Mouse (Mus musculus) myocyte (in vitro differentiated cells): ENCODE measurements around the gene Syna.

Experiments
- CEBPB ChIP-seq: IDR thresholded peaks from 2 replicates; pipeline ENCODE4 v1.6.1; 2011; ENCODE audit warnings: mild to moderate bottlenecking, moderate library complexity; ENCODE audit not compliant: poor library complexity, insufficient read depth, severe bottlenecking
- E2F4 ChIP-seq: IDR thresholded peaks from one replicate; pipeline ENCODE4 v1.6.1; 2011; ENCODE audit warnings: mild to moderate bottlenecking, control low read depth, moderate library complexity; ENCODE audit not compliant: insufficient read depth
- MAX ChIP-seq: IDR thresholded peaks from one replicate; pipeline ENCODE4 v1.6.1; 2011; ENCODE audit warnings: low read depth, mild to moderate bottlenecking, control low read depth
- MYOD1 ChIP-seq, 3 experiments: IDR thresholded peaks; one replicate each; pipeline ENCODE4 v1.6.1; 2011; ENCODE audit warnings: control low read depth in 2 of 3, low read depth in 2 of 3, mild to moderate bottlenecking in 2 of 3, moderate library complexity in 1 of 3; ENCODE audit not compliant: insufficient read length in 2 of 3, control insufficient read depth in 1 of 3
- MYOG ChIP-seq, 3 experiments: IDR thresholded peaks; one replicate each; pipeline ENCODE4 v1.6.1; 2011; ENCODE audit warnings: control low read depth in 2 of 3, low read depth in 2 of 3, mild to moderate bottlenecking in 2 of 3; ENCODE audit not compliant: insufficient read length in 2 of 3, control insufficient read depth in 1 of 3, insufficient read depth in 1 of 3
- POLR2A ChIP-seq: IDR thresholded peaks from one replicate; pipeline ENCODE4 v1.6.1; 2011; ENCODE audit warnings: low read depth, mild to moderate bottlenecking, control low read depth, moderate library complexity; ENCODE audit not compliant: insufficient read length
- POLR2AphosphoS2 ChIP-seq: IDR thresholded peaks from one replicate; pipeline ENCODE4 v1.6.1; 2011; ENCODE audit warnings: low read depth, control low read depth; ENCODE audit not compliant: insufficient read length
- SRF ChIP-seq: IDR thresholded peaks from one replicate; pipeline ENCODE4 v1.6.1; 2011; ENCODE audit warnings: low read depth; ENCODE audit not compliant: control insufficient read depth, insufficient read length
- TCF12 ChIP-seq: IDR thresholded peaks from one replicate; pipeline ENCODE4 v1.6.1; 2011; ENCODE audit warnings: mild to moderate bottlenecking, control low read depth; ENCODE audit not compliant: poor library complexity, insufficient read depth, severe bottlenecking
- TCF3 ChIP-seq: IDR thresholded peaks from one replicate; pipeline ENCODE4 v1.6.1; 2011; ENCODE audit warnings: low read depth, control low read depth; ENCODE audit not compliant: insufficient read length
- USF1 ChIP-seq: IDR thresholded peaks from one replicate; pipeline ENCODE4 v1.6.1; 2011; ENCODE audit warnings: low read depth, mild to moderate bottlenecking, control low read depth, moderate library complexity

- TF ChIP-seq MAX (no peak), POLR2A (no peak), TCF12 (no peak), E2F4 (no peak), TCF3 (no peak), USF1 (no peak), SRF (no peak), MYOG (IDR thresholded peaks at IDR 0.05; ENCODE audit: control insufficient read depth in 1 of 3, insufficient read depth in 1 of 3, insufficient read length in 2 of 3, low read depth in 2 of 3) (no peak), POLR2AphosphoS2 (no peak), CEBPB (no peak), MYOD1 (IDR thresholded peaks at IDR 0.05; ENCODE audit: control insufficient read depth in 1 of 3, insufficient read length in 2 of 3, low read depth in 2 of 3) (no peak)
Observed at GRCm38 (mm10) chr5:134531585-134531984, 28.4 kb downstream of the Syna start.
